Mouse (Mus musculus): ENCODE data around the gene Ugt2b1. TPM values are rescaled to one million over a fixed set of nuclear protein-coding genes. Genes with fewer than 3 reads are reported as not detected.

Ugt2b1 gene
- total and polyA plus RNA-seq, 3 experiments: not detected

DNA sequence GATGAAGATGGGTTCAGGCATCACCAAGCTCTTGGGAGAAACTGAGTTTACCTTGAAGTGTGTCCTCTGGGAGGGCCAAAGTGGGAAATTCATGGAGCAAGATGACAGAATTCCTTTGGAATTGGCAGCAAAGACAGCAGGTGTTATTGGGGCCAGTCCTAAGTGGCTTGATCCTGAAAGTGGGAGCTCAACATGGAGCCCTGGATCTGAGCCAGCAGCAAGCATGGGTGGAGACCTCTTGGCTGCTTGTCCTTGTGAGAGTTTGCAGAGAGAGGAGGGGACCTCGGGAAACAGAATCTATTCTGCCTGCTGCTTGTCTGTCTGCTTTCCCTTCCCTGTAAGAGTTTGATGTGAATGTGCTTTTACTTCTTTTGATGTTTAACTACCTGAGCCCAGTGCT is 54.5 kb downstream of the Ugt2b1 start:
- TF ChIP-seq MEF2A (IDR thresholded peaks at IDR 0.05; ENCODE audit: extremely low read depth, insufficient replicate concordance, low read depth, low read length, poor library complexity, severe bottlenecking) (no peak), RCOR1 (IDR thresholded peaks at IDR 0.05; ENCODE audit: low read depth, low read length) (no peak), SIN3A (IDR thresholded peaks at IDR 0.05; ENCODE audit: low read length) (no peak), POLR2A (IDR thresholded peaks at IDR 0.05; ENCODE audit: control insufficient read depth in 1 of 2, insufficient read depth in 1 of 2, low read depth in 1 of 2, low read length in 2 of 2, poor library complexity in 1 of 2) (no peak)
- no peak overlapping the region for H3K4me3 ChIP-seq (ENCODE audit: control insufficient read depth in 1 of 2, insufficient read depth in 1 of 2, low read depth in 2 of 2, low read length in 2 of 2)
- no peak for DNase-seq (ENCODE audit: low read depth, low spot score)
- no peak overlapping the region for H3K9ac ChIP-seq (ENCODE audit: control insufficient read depth, low read depth, low read length, poor library complexity, severe bottlenecking)
- no peaks in the 10 kb centered on the region for H3K27me3 ChIP-seq (ENCODE audit: control insufficient read depth in 1 of 2, insufficient read depth in 2 of 2, low read length in 2 of 2)
- H3K79me2 ChIP-seq (ENCODE audit: control insufficient read depth, insufficient read depth, low read length, poor library complexity): no peaks in the 10 kb centered on the region
- no peaks in the 10 kb centered on the region for H3K4me1 ChIP-seq (ENCODE audit: control insufficient read depth in 1 of 2, insufficient read depth in 2 of 2, low read length in 2 of 2)
- H3K9me3 ChIP-seq (replicated peaks; ENCODE audit: insufficient read depth, low read length): no peaks in the 10 kb centered on the region
- no peaks in the 10 kb centered on the region for H3K36me3 ChIP-seq (ENCODE audit: control insufficient read depth in 1 of 2, insufficient read depth in 2 of 2, low read length in 2 of 2)
- H3K27ac ChIP-seq (ENCODE audit: control insufficient read depth, low read depth, low read length): no peak overlapping the region

Other genes with a start within 250 kb of the Ugt2b1 start
- gene Tmprss11e, start 180.7 kb downstream of the Ugt2b1 start, total RNA-seq (2012; rRNA removed): not detected in 2 replicates
- gene Tmprss11e, start 180.7 kb downstream of the Ugt2b1 start, polyA plus RNA-seq (2012; ENCODE audit: insufficient read depth in 1 of 2, insufficient read length in 2 of 2, low read depth in 1 of 2, low replicate concordance in 2 of 2, missing spikeins in 1 of 2): not detected
- gene Ythdc1, start 122.3 kb downstream of the Ugt2b1 start, total RNA-seq (2012; rRNA removed): 47.6 and 54.6 TPM in 2 replicates
- gene Ythdc1, start 122.3 kb downstream of the Ugt2b1 start, polyA plus RNA-seq (2012; ENCODE audit: insufficient read depth in 1 of 2, insufficient read length in 2 of 2, low read depth in 1 of 2, low replicate concordance in 2 of 2, missing spikeins in 1 of 2): 10 to 100 TPM; 60.8 to 67.2 TPM
- gene Ugt2b34, start 19.6 kb downstream of the Ugt2b1 start, total RNA-seq (2012; rRNA removed): not detected in 2 replicates
- gene Ugt2b34, start 19.6 kb downstream of the Ugt2b1 start, polyA plus RNA-seq (2012; ENCODE audit: insufficient read depth in 1 of 2, insufficient read length in 2 of 2, low read depth in 1 of 2, low replicate concordance in 2 of 2, missing spikeins in 1 of 2): not detected
- not detected in 2 replicates for gene Ugt2b35, start 74.3 kb upstream of the Ugt2b1 start, total RNA-seq (2012; rRNA removed)
- not detected for gene Ugt2b35, start 74.3 kb upstream of the Ugt2b1 start, polyA plus RNA-seq (2012; ENCODE audit: insufficient read depth in 1 of 2, insufficient read length in 2 of 2, low read depth in 1 of 2, low replicate concordance in 2 of 2, missing spikeins in 1 of 2)
- gene Ugt2b36, start 166.0 kb upstream of the Ugt2b1 start, total RNA-seq (2012; rRNA removed): not detected in 2 replicates
- gene Ugt2b36, start 166.0 kb upstream of the Ugt2b1 start, polyA plus RNA-seq (2012; ENCODE audit: insufficient read depth in 1 of 2, insufficient read length in 2 of 2, low read depth in 1 of 2, low replicate concordance in 2 of 2, missing spikeins in 1 of 2): not detected
- not detected in 2 replicates for gene Ugt2b5, start 213.8 kb upstream of the Ugt2b1 start, total RNA-seq (2012; rRNA removed)
- gene Ugt2b5, start 213.8 kb upstream of the Ugt2b1 start, polyA plus RNA-seq (2012; ENCODE audit: insufficient read depth in 1 of 2, insufficient read length in 2 of 2, low read depth in 1 of 2, low replicate concordance in 2 of 2, missing spikeins in 1 of 2): not detected